Mouse (Mus musculus): ENCODE measurements at regions not wholly inside any gene's neighbourhood (a gene's known extent, or its start where the extent isn't known, plus 50 kb on each side); places are given as distances from the start of the nearest gene placed in this dataset.
A peak's percentile ranks its signal among the peaks of the same experiment; 100 is the strongest.

GRCm38 (mm10) chr4:50291397-50291945 is 445.9 kb upstream of the Grin3a start:
- no peak for DNase-seq (ENCODE audit: low read depth, low spot score)

GRCm38 (mm10) chr4:50286602-50287001 is 441.1 kb upstream of the Grin3a start:
- DNase-seq (ENCODE audit: low read depth, low spot score): no peak

- DNase-seq (ENCODE audit: low read depth, low spot score): no peak
Observed at GRCm38 (mm10) chr4:50259012-50259601, 413.6 kb upstream of the Grin3a start.

GRCm38 (mm10) chr4:50242042-50242441 is 396.5 kb upstream of the Grin3a start:
- no peak for DNase-seq (ENCODE audit: low read depth, low spot score)

- no peak for DNase-seq (ENCODE audit: low read depth, low spot score)
Observed at GRCm38 (mm10) chr4:50240951-50241350, 395.4 kb upstream of the Grin3a start.

GRCm38 (mm10) chr4:50239386-50239785 is 393.8 kb upstream of the Grin3a start:
- DNase-seq (ENCODE audit: low read depth, low spot score): no peak

- DNase-seq (ENCODE audit: low read depth, low spot score): no peak
Observed at GRCm38 (mm10) chr4:50235476-50235875, 389.9 kb upstream of the Grin3a start.

- no peak for DNase-seq (ENCODE audit: low read depth, low spot score)
Observed at GRCm38 (mm10) chr4:50203348-50203747, 357.8 kb upstream of the Grin3a start.

GRCm38 (mm10) chr4:50177196-50177595 is 331.7 kb upstream of the Grin3a start:
- DNase-seq (ENCODE audit: low read depth, low spot score): no peak

GRCm38 (mm10) chr4:50176656-50177055 is 331.1 kb upstream of the Grin3a start:
- DNase-seq (ENCODE audit: low read depth, low spot score): no peak

- no peak for DNase-seq (ENCODE audit: low read depth, low spot score)
Observed at GRCm38 (mm10) chr4:50160893-50161292, 315.3 kb upstream of the Grin3a start.

- DNase-seq (ENCODE audit: low read depth, low spot score): no peak
Observed at GRCm38 (mm10) chr4:50145926-50146325, 300.4 kb upstream of the Grin3a start.

- DNase-seq (ENCODE audit: low read depth, low spot score): no peak
Observed at GRCm38 (mm10) chr4:50130262-50130661, 284.7 kb upstream of the Grin3a start.

GRCm38 (mm10) chr4:50106557-50106956 is 261.0 kb upstream of the Grin3a start:
- no peak for DNase-seq (ENCODE audit: low read depth, low spot score)

GRCm38 (mm10) chr4:50087860-50088259 is 242.3 kb upstream of the Grin3a start:
- no peak for DNase-seq (ENCODE audit: low read depth, low spot score)

GRCm38 (mm10) chr4:50086676-50087075 is 241.1 kb upstream of the Grin3a start:
- no peak for DNase-seq (ENCODE audit: low read depth, low spot score)

- DNase-seq (ENCODE audit: low read depth, low spot score): no peak
Observed at GRCm38 (mm10) chr4:50055519-50055918, 210.0 kb upstream of the Grin3a start.

- DNase-seq (ENCODE audit: low read depth, low spot score): no peak
Observed at GRCm38 (mm10) chr4:50041476-50041875, 195.9 kb upstream of the Grin3a start.

GRCm38 (mm10) chr4:50036079-50036478 is 190.5 kb upstream of the Grin3a start:
- DNase-seq (ENCODE audit: low read depth, low spot score): peak; percentile 4

- no peak for DNase-seq (ENCODE audit: low read depth, low spot score)
Observed at GRCm38 (mm10) chr4:50025356-50025755, 179.8 kb upstream of the Grin3a start.
